Mouse (Mus musculus): ENCODE data around the gene Fat1. TPM values are rescaled to one million over a fixed set of nuclear protein-coding genes. Genes with fewer than 3 reads are reported as not detected.

Gene Fat1
- polyA plus RNA-seq, 2 experiments, result 0.98 to 1.3 TPM

GRCm38 (mm10) chr8:44971964-44972363 is 36.7 kb downstream of the Fat1 start:
- Histone ChIP-seq H3K4me3 (ENCODE audit: insufficient read depth in 1 of 2, low read depth in 2 of 2, low read length in 2 of 2) (no peak overlapping the region), H3K9ac (replicated peaks) (no peak overlapping the region), H3K27me3 (ENCODE audit: control insufficient read depth, insufficient read depth, low read length) (no peaks in the 10 kb centered on the region), H3K4me2 (ENCODE audit: low read depth) (no peak overlapping the region), H3K36me3 (replicated peaks; ENCODE audit: control insufficient read depth, insufficient read depth, low read depth) (no peaks in the 10 kb centered on the region), H3K27ac (no peak overlapping the region), H3K4me1 (replicated peaks; ENCODE audit: control insufficient read depth in 2 of 2, insufficient read depth in 2 of 2, low read length in 1 of 2) (peaks cover 0 to 4% of the 10 kb centered on the region in 2 experiments; a peak in 1 of 4 replicates), H3K9me3 (ENCODE audit: control insufficient read depth, low read length) (no peaks in the 10 kb centered on the region)
- ATAC-seq (ENCODE audit: insufficient read depth), result no peak
- DNase-seq (ENCODE audit: low read depth in 3 of 3, low spot score in 3 of 3), result no peak
- 31% methylated on average over 5 of the region's 5 CpGs for WGBS (ENCODE audit: insufficient replicate concordance)
- TF ChIP-seq CTCF (IDR thresholded peaks at IDR 0.05; ENCODE audit: low read depth), result no peak
- no peak for TF ChIP-seq EP300 (IDR thresholded peaks at IDR 0.05; ENCODE audit: low read depth)

- no peak overlapping the region for H3K4me2 ChIP-seq (ENCODE audit: low read depth)
These were observed 39.9 kb downstream of the Fat1 start for GRCm38 (mm10) chr8:44975113-44975512.

GRCm38 (mm10) chr8:44975654-44976053 is 40.4 kb downstream of the Fat1 start:
- no peak for TF ChIP-seq CTCF (IDR thresholded peaks at IDR 0.05; ENCODE audit: low read depth)
- no peak for TF ChIP-seq EP300 (IDR thresholded peaks at IDR 0.05; ENCODE audit: low read depth)
- Histone ChIP-seq H3K36me3 (replicated peaks; ENCODE audit: control insufficient read depth, insufficient read depth, low read depth) (no peaks in the 10 kb centered on the region), H3K9ac (replicated peaks) (no peak overlapping the region), H3K4me3 (ENCODE audit: insufficient read depth in 1 of 2, low read depth in 2 of 2, low read length in 2 of 2) (no peak overlapping the region), H3K4me2 (ENCODE audit: low read depth) (no peak overlapping the region), H3K9me3 (ENCODE audit: control insufficient read depth, low read length) (no peaks in the 10 kb centered on the region), H3K27ac (no peak overlapping the region), H3K27me3 (ENCODE audit: control insufficient read depth, insufficient read depth, low read length) (no peaks in the 10 kb centered on the region), H3K4me1 (replicated peaks; ENCODE audit: control insufficient read depth in 2 of 2, insufficient read depth in 2 of 2, low read length in 1 of 2) (peaks cover 0 to 4% of the 10 kb centered on the region in 2 experiments; a peak in 1 of 4 replicates)
- DNase-seq (ENCODE audit: low read depth in 3 of 3, low spot score in 3 of 3) (no peak), ATAC-seq (ENCODE audit: insufficient read depth) (no peak)
- WGBS (ENCODE audit: insufficient replicate concordance), result 74% methylated on average over 4 of the region's 4 CpGs

More at GRCm38 (mm10) chr8:44975113-44975512, 39.9 kb downstream of the Fat1 start:
- no peak for TF ChIP-seq CTCF (IDR thresholded peaks at IDR 0.05; ENCODE audit: low read depth)
- no peak for TF ChIP-seq EP300 (IDR thresholded peaks at IDR 0.05; ENCODE audit: low read depth)
- H3K9ac ChIP-seq (replicated peaks), result no peak overlapping the region
- no peak for ATAC-seq (ENCODE audit: insufficient read depth)
- no peaks in the 10 kb centered on the region for H3K36me3 ChIP-seq (replicated peaks; ENCODE audit: control insufficient read depth, insufficient read depth, low read depth)
- H3K4me1 ChIP-seq (replicated peaks; ENCODE audit: control insufficient read depth in 2 of 2, insufficient read depth in 2 of 2, low read length in 1 of 2), result peaks cover 0 to 4% of the 10 kb centered on the region in 2 experiments; a peak in 1 of 4 replicates
- H3K4me3 ChIP-seq (ENCODE audit: insufficient read depth in 1 of 2, low read depth in 2 of 2, low read length in 2 of 2), result no peak overlapping the region
- H3K9me3 ChIP-seq (ENCODE audit: control insufficient read depth, low read length), result no peaks in the 10 kb centered on the region
- DNase-seq (ENCODE audit: low read depth in 3 of 3, low spot score in 3 of 3), result no peak
- no peaks in the 10 kb centered on the region for H3K27me3 ChIP-seq (ENCODE audit: control insufficient read depth, insufficient read depth, low read length)
- WGBS (ENCODE audit: insufficient replicate concordance), result 38% methylated on average over 9 of the region's 9 CpGs
- H3K27ac ChIP-seq, result no peak overlapping the region

- Histone ChIP-seq H3K4me1 (replicated peaks; ENCODE audit: control insufficient read depth in 2 of 2, insufficient read depth in 2 of 2, low read length in 1 of 2) (peaks cover 0 to 4% of the 10 kb centered on the region in 2 experiments; a peak in 1 of 4 replicates), H3K27ac (no peak overlapping the region), H3K27me3 (ENCODE audit: control insufficient read depth, insufficient read depth, low read length) (no peaks in the 10 kb centered on the region), H3K9me3 (ENCODE audit: control insufficient read depth, low read length) (no peaks in the 10 kb centered on the region), H3K9ac (replicated peaks) (no peak overlapping the region), H3K36me3 (replicated peaks; ENCODE audit: control insufficient read depth, insufficient read depth, low read depth) (no peaks in the 10 kb centered on the region), H3K4me3 (ENCODE audit: insufficient read depth in 1 of 2, low read depth in 2 of 2, low read length in 2 of 2) (no peak overlapping the region), H3K4me2 (ENCODE audit: low read depth) (no peak overlapping the region)
- no peak for TF ChIP-seq EP300 (IDR thresholded peaks at IDR 0.05; ENCODE audit: low read depth)
- no peak for TF ChIP-seq CTCF (IDR thresholded peaks at IDR 0.05; ENCODE audit: low read depth)
- ATAC-seq (ENCODE audit: insufficient read depth) (no peak), DNase-seq (ENCODE audit: low read depth in 3 of 3, low spot score in 3 of 3) (no peak)
- 68% methylated on average over 9 of the region's 9 CpGs for WGBS (ENCODE audit: insufficient replicate concordance)
These were observed 43.4 kb downstream of the Fat1 start for GRCm38 (mm10) chr8:44978622-44979021.

GRCm38 (mm10) chr8:44979245-44979644 is 44.0 kb downstream of the Fat1 start:
- 19% methylated on average over 6 of the region's 6 CpGs for WGBS (ENCODE audit: insufficient replicate concordance)
- no peak overlapping the region for H3K27ac ChIP-seq
- no peaks in the 10 kb centered on the region for H3K27me3 ChIP-seq (ENCODE audit: control insufficient read depth, insufficient read depth, low read length)
- H3K4me3 ChIP-seq (ENCODE audit: insufficient read depth in 1 of 2, low read depth in 2 of 2, low read length in 2 of 2), result no peak overlapping the region
- H3K9me3 ChIP-seq (ENCODE audit: control insufficient read depth, low read length), result no peaks in the 10 kb centered on the region
- TF ChIP-seq EP300 (IDR thresholded peaks at IDR 0.05; ENCODE audit: low read depth) (no peak), CTCF (IDR thresholded peaks at IDR 0.05; ENCODE audit: low read depth) (no peak)
- H3K4me2 ChIP-seq (ENCODE audit: low read depth), result no peak overlapping the region
- ATAC-seq (ENCODE audit: insufficient read depth) (no peak), DNase-seq (ENCODE audit: low read depth in 3 of 3, low spot score in 3 of 3) (no peak)
- no peak overlapping the region for H3K9ac ChIP-seq (replicated peaks)
- no peaks in the 10 kb centered on the region for H3K36me3 ChIP-seq (replicated peaks; ENCODE audit: control insufficient read depth, insufficient read depth, low read depth)
- H3K4me1 ChIP-seq (replicated peaks; ENCODE audit: control insufficient read depth in 2 of 2, insufficient read depth in 2 of 2, low read length in 1 of 2), result peaks cover 0 to 4% of the 10 kb centered on the region in 2 experiments; a peak in 1 of 4 replicates
